Mouse (Mus musculus) embryonic facial prominence, embryonic 14.5 days (tissue): Measurements from ENCODE around the gene Cacna1h. TPM values are rescaled to one million over a fixed set of nuclear protein-coding genes. Genes with fewer than 3 reads are reported as not detected.

Experiments used
- ATAC-seq: fragments of 200-750 bp; cut with Nextera tagmentation; 2 replicates; pipeline ENCODE4 v1.8.0; 2017; ENCODE audit warnings: low read depth, moderate number of reproducible peaks, moderate TSS enrichment
- DNase-seq: peaks from one replicate; pipeline ENCODE4 v3.0.0-alpha.2; 2015; ENCODE audit warnings: low spot score
- H3K27ac ChIP-seq: fragments of 300-500 bp; sonication (generic); replicated peaks from 2 replicates; pipeline ENCODE4 v1.5.1; 2014; ENCODE audit warnings: low read depth, mild to moderate bottlenecking, low read length, moderate library complexity
- H3K27me3 ChIP-seq: fragments of 300-500 bp; sonication (generic); replicated peaks from 2 replicates; pipeline ENCODE4 v1.6.1; 2014; ENCODE audit warnings: low read length; ENCODE audit not compliant: control insufficient read depth, insufficient read depth
- H3K36me3 ChIP-seq: fragments of 300-500 bp; sonication (generic); 2 replicates; pipeline ENCODE4 v1.6.1; 2014; ENCODE audit warnings: low read length, mixed read lengths; ENCODE audit not compliant: control insufficient read depth, insufficient read depth
- H3K4me1 ChIP-seq: fragments of 300-500 bp; sonication (generic); 2 replicates; pipeline ENCODE4 v1.6.1; 2014; ENCODE audit warnings: antibody characterized with exemption, low read length; ENCODE audit not compliant: control insufficient read depth, insufficient read depth
- H3K4me2 ChIP-seq: fragments of 300-500 bp; sonication (generic); 2 replicates; pipeline ENCODE4 v1.6.1; 2014; ENCODE audit warnings: low read depth, mild to moderate bottlenecking, low read length, moderate library complexity, mixed read lengths
- H3K4me3 ChIP-seq: fragments of 300-500 bp; sonication (generic); 2 replicates; pipeline ENCODE4 v1.5.1; 2014; ENCODE audit warnings: low read depth, mild to moderate bottlenecking, low read length
- H3K9ac ChIP-seq: fragments of 300-500 bp; sonication (generic); 2 replicates; pipeline ENCODE4 v1.6.1; 2014; ENCODE audit warnings: low read depth, mild to moderate bottlenecking, low read length, moderate library complexity, mixed read lengths
- H3K9me3 ChIP-seq: fragments of 300-500 bp; sonication (generic); 2 replicates; pipeline ENCODE4 v1.6.1; 2016; ENCODE audit warnings: low read length; ENCODE audit not compliant: control insufficient read depth
- WGBS: fragments of 180-500 bp; shearing (Covaris S2); extraction: QIAGEN DNeasy Blood & Tissue Kit; methylation state at CpG from one replicate; pipeline ENCODE4 v1.1.7; 2014; 5-methylcytosine and 5-hydroxymethylcytosine counted together
- polyA plus RNA-seq: library from polyadenylated mRNA; unstranded; fragments of >200 nt; fragmentation: Nextera tagmentation; extraction: Ambion mirVana; gene quantifications from 2 replicates; pipeline ENCODE4 v1.2.1, GENCODE M21; 2014

Cacna1h gene
- polyA plus RNA-seq, 1 experiment from 2014 or later = 5.2 TPM

DNA sequence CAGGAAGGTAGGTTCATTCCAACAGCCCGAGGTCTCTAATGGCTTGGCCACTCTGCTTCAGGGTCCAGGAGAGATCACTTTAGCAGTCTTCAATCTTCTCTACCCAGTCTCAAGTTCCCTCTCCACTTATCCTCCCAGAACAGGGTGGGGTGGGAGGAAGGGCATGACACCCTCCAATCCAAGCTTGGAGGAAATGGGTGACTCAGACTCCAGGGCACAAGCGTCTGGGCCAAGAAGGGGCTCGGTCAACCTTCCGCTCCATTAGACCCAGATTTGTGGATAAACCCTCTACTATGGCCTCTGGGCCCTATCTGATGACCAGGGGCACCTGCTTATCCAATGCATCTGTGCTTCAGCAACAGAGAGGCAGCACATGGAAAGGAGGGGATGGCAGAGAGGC is 88.1 kb downstream of the Cacna1h start, which contains the start of gene Tpsab1:
Gene Tpsab1, minus strand, starts transcription at position 101 of the 400 bp plus-strand sequence.
- no peaks in the 10 kb centered on the region for H3K4me1 ChIP-seq
- no peaks in the 10 kb centered on the region for H3K27me3 ChIP-seq
- H3K9ac ChIP-seq = no peak within 1 kb of the TSS
- H3K4me3 ChIP-seq = no peak within 1 kb of the TSS
- H3K9me3 ChIP-seq = no peaks in the 10 kb centered on the region
- ATAC-seq = no peak
- H3K4me2 ChIP-seq = no peak within 1 kb of the TSS
- 88% methylated on average over 4 of the region's 4 CpGs for WGBS
- no peak within 1 kb of the TSS for H3K27ac ChIP-seq
- DNase-seq = no peak
- H3K36me3 ChIP-seq = no peaks in the 10 kb centered on the region

DNA sequence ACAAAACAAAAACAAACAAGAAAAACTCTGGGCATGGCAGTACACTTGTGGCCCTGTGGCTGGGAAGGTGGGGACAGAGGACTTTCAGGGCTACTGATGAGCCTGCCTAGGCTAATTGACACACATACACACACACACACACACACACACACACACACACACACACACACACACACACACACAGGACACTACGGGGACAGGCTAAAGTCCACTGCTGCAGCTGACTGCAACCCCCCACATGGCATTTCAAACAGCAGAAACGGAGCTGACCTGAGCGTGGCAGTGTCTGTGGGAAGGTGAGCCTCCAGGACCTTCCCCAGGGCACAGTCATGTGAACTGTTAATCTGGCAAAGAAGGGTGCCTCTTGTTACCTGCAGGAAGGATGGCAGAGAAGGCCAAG is 92.1 kb downstream of the Cacna1h start:
- no peak overlapping the region for H3K27ac ChIP-seq
- H3K4me3 ChIP-seq = no peak overlapping the region
- 50% methylated on average over 2 of the region's 3 CpGs for WGBS
- no peak overlapping the region for H3K9ac ChIP-seq
- no peaks in the 10 kb centered on the region for H3K36me3 ChIP-seq
- H3K4me2 ChIP-seq = no peak overlapping the region
- ATAC-seq (no peak), DNase-seq (no peak)
- H3K27me3 ChIP-seq = no peaks in the 10 kb centered on the region
- no peaks in the 10 kb centered on the region for H3K9me3 ChIP-seq
- H3K4me1 ChIP-seq = no peaks in the 10 kb centered on the region

DNA sequence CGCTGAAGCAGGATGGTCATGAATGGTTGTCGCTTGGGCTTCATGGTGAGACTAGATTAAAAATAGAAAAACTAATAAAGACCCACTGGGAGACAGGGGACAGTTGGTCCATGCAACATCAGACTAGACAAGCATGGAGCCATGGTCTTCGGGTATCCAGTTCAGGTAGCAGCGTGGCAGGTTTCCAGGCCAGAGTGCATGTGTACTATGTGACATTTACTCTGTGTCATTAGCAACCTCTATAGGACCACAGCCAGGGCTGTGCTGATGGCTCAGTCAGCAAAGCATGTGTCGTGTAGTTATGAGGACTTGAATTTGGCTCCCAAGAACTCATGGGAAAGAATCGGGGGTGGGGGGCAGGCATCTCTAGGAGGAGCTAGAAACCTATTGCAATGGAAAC is 93.6 kb downstream of the Cacna1h start:
- no peak for DNase-seq
- no peak overlapping the region for H3K4me2 ChIP-seq
- no peak overlapping the region for H3K27ac ChIP-seq
- H3K9me3 ChIP-seq = no peaks in the 10 kb centered on the region
- 83% methylated on average over 6 of the region's 6 CpGs for WGBS
- no peak overlapping the region for H3K4me3 ChIP-seq
- no peaks in the 10 kb centered on the region for H3K27me3 ChIP-seq
- no peaks in the 10 kb centered on the region for H3K4me1 ChIP-seq
- H3K36me3 ChIP-seq = no peaks in the 10 kb centered on the region
- no peak for ATAC-seq
- H3K9ac ChIP-seq = no peak overlapping the region

DNA sequence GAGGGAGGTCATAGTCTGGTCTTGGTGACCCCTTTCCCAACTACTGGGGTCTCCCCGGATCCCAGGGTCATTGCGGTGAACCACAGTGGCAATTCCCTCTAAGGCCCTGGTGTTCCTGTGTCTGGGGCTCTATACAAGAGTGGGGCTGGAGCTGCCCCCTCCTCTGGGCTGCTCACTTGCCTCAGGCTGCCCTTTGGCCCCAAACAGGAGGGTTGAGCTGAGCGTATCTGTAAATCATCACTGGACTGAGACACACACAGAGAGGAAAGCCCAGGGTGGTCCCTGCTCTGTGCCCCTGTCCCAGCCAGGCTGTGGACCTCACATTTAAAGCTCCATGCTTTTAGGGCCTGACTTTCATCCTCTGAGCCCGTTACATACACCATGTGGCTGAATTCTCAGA is 95.4 kb downstream of the Cacna1h start:
- no peak for ATAC-seq
- Histone ChIP-seq H3K9me3 (no peaks in the 10 kb centered on the region), H3K27me3 (no peaks in the 10 kb centered on the region)

DNA sequence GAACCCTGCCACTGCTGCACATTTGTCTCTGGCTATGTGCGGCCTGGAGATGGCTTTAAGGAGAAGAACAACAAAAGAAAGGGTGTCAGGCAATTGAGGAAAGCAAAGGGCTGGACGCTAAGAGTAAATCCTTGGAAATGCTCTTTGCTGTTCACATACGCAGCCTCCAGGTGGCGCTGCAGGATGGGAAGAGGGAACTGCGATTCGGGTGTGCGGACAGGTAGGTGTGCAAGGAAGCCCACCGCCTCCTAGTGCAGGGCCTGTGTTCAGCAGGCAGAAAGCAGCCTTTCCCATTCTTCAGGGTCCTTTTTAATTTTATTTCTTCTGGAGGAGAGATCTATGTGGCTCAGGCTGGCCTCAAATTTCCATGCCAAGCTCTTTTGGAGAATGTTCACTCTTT is 99.6 kb downstream of the Cacna1h start:
- no peak overlapping the region for H3K27ac ChIP-seq
- ATAC-seq (0 out of 2 replicates have a peak, but pooled peaks have one; percentile 47), DNase-seq (peak; percentile 75)
- no peak overlapping the region for H3K4me2 ChIP-seq
- no peaks in the 10 kb centered on the region for H3K9me3 ChIP-seq
- H3K27me3 ChIP-seq = no peaks in the 10 kb centered on the region
- no peaks in the 10 kb centered on the region for H3K36me3 ChIP-seq
- no peak overlapping the region for H3K4me3 ChIP-seq
- no peak overlapping the region for H3K9ac ChIP-seq
- WGBS = under 1% methylated on average over 8 of the region's 8 CpGs
- no peaks in the 10 kb centered on the region for H3K4me1 ChIP-seq

More for the DNA sequence above, 95.4 kb downstream of the Cacna1h start:
- no peaks in the 10 kb centered on the region for H3K4me1 ChIP-seq
- H3K36me3 ChIP-seq = no peaks in the 10 kb centered on the region
- H3K4me3 ChIP-seq = no peak overlapping the region
- no peak overlapping the region for H3K9ac ChIP-seq
- no peak overlapping the region for H3K27ac ChIP-seq
- no peak overlapping the region for H3K4me2 ChIP-seq
- 86% methylated on average over 4 of the region's 4 CpGs for WGBS
- DNase-seq = no peak

DNA sequence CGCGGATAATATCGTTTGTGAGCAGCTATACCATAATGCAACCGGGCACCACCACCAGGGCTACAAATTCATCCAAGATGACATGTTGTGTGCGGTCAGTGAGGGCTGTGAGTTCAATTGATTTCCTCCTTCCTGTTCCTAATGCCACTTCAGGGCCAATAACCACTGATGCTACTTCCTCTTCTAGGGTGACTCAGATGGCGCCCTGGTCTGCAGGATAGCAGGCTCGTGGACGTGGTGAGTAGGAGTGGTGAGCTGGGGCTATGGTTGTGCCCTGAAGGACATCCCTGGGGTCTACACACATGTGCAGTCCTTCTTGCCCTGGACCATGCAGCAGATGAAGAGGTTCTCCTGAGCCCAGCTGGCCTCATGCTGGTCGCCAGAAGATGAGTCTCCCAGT is 101.3 kb downstream of the Cacna1h start:
- H3K4me3 ChIP-seq = no peak overlapping the region
- H3K9ac ChIP-seq = no peak overlapping the region
- no peaks in the 10 kb centered on the region for H3K4me1 ChIP-seq
- no peaks in the 10 kb centered on the region for H3K9me3 ChIP-seq
- no peak for DNase-seq
- no peaks in the 10 kb centered on the region for H3K36me3 ChIP-seq
- no peak overlapping the region for H3K27ac ChIP-seq
- 69% methylated on average over 9 of the region's 9 CpGs for WGBS
- H3K27me3 ChIP-seq = no peaks in the 10 kb centered on the region
- H3K4me2 ChIP-seq = no peak overlapping the region
- no peak for ATAC-seq

Other genes with a start within 250 kb of the Cacna1h start
- 28.1 and 29.2 TPM in 2 replicates for gene BC003965, start 249.2 kb downstream of the Cacna1h start, polyA plus RNA-seq
- gene Unkl, start 245.4 kb downstream of the Cacna1h start, polyA plus RNA-seq = 5.6 and 5.8 TPM in 2 replicates
- 32.4 and 34.9 TPM in 2 replicates for gene Gnptg, start 193.7 kb downstream of the Cacna1h start, polyA plus RNA-seq
- 39.1 and 48.7 TPM in 2 replicates for gene Tsr3, start 193.6 kb downstream of the Cacna1h start, polyA plus RNA-seq
- 0.42 and 1.1 TPM in 2 replicates for gene Baiap3, start 177.4 kb downstream of the Cacna1h start, polyA plus RNA-seq
- 482 and 517 TPM in 2 replicates for gene Ube2i, start 159.2 kb downstream of the Cacna1h start, polyA plus RNA-seq
- gene Prss34, start 135.4 kb downstream of the Cacna1h start, polyA plus RNA-seq = 3.1 and 4.4 TPM in 2 replicates
- gene Prss28, start 125.1 kb downstream of the Cacna1h start, polyA plus RNA-seq = not detected in 2 replicates
- not detected in 2 replicates for gene Prss29, start 115.1 kb downstream of the Cacna1h start, polyA plus RNA-seq
- gene Tpsab1, start 88.2 kb downstream of the Cacna1h start, polyA plus RNA-seq = 0.94 and 1.0 TPM in 2 replicates
- 47.8 and 101 TPM in 2 replicates for gene Tpsb2, start 67.5 kb downstream of the Cacna1h start, polyA plus RNA-seq
- 8.0 and 9.5 TPM in 2 replicates for gene Tpsg1, start 64.5 kb downstream of the Cacna1h start, polyA plus RNA-seq
- 0.22 and 3.0 TPM in 2 replicates for gene Tekt4, start 20.8 kb upstream of the Cacna1h start, polyA plus RNA-seq
- not detected in 2 replicates for gene Sstr5, start 63.5 kb upstream of the Cacna1h start, polyA plus RNA-seq
- gene Sox8, start 136.9 kb upstream of the Cacna1h start, polyA plus RNA-seq = 15.8 and 18.0 TPM in 2 replicates
- gene Lmf1, start 145.3 kb upstream of the Cacna1h start, polyA plus RNA-seq = 27.3 and 30.1 TPM in 2 replicates